Mouse (Mus musculus): Measurements from ENCODE around the gene Metrn.
"Not testable (repeated sequence)": the region's sequence is repeated elsewhere in the genome, so short reads cannot be mapped to it uniquely, and the experiment has no call there.

GRCm38 (mm10) chr17:25807452-25807851 is 10.5 kb upstream of the Metrn start:
- TF ChIP-seq CTCF (IDR thresholded peaks at IDR 0.05; ENCODE audit: low read depth, low read length); POLR2A (IDR thresholded peaks at IDR 0.05; ENCODE audit: insufficient read depth, low read length): not testable (repeated sequence)

Measured in ES-Bruce4 (cell line).